Mouse (Mus musculus): ENCODE data around the gene Pax6. TPM values are rescaled to one million over a fixed set of nuclear protein-coding genes. Genes with fewer than 3 reads are reported as not detected.

Gene Pax6
- polyA plus RNA-seq, 2 experiments from 2014 or later, result 1.3 TPM; not detected in 1

DNA sequence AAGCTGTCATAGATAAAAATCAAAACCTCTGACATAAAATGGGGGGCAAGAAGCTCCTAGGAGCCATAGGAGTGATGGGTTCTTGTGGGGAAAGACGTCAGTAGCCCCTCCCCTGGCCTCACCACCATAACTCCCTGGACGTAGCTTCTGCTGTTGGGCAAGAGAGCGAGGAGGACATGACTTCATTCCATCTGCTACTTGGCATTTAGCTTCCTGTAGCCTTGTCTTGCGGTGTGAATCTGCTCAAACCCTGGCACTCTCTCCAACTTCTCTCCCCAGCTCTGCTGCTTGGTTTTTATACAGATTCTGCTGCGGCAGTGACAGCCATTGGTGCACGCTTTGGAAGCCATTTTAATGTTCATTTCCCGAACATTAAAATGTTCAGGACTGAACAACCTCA lies 78.2 kb downstream of the Pax6 start:
- ATAC-seq, result no peak

Other genes starting within 250 kb of the Pax6 start
- 10 to 100 TPM; 10.6 to 11.1 TPM for gene Elp4, start 235.7 kb downstream of the Pax6 start, polyA plus RNA-seq (2017; shearing (Covaris generic))
- gene Immp1l, start 235.7 kb downstream of the Pax6 start, polyA plus RNA-seq (2017; shearing (Covaris generic)), result 10 to 100 TPM; 45.6 to 64.7 TPM